Mouse (Mus musculus) ES-E14 (cell line): Measurements from ENCODE around the gene Ube2d3. TPM values are rescaled to one million over a fixed set of nuclear protein-coding genes. Genes with fewer than 3 reads are reported as not detected.

Experiments
- DNase-seq: peaks from one replicate; pipeline ENCODE4 v3.0.0-alpha.2; 2013; ENCODE audit warnings: low read depth, low spot score
- H3K27ac ChIP-seq: 2 replicates; pipeline ENCODE4 v1.5.1; 2012; ENCODE audit warnings: low read depth, mild to moderate bottlenecking, low read length, moderate library complexity, mixed read lengths; ENCODE audit not compliant: poor library complexity, insufficient read depth, severe bottlenecking
- H3K36me3 ChIP-seq: 2 replicates; pipeline ENCODE4 v1.6.1; 2012; ENCODE audit warnings: mild to moderate bottlenecking, low read length, moderate library complexity, mixed read lengths; ENCODE audit not compliant: control insufficient read depth, poor library complexity, insufficient read depth, severe bottlenecking
- H3K4me1 ChIP-seq, 2 experiments: fragments of 150-350 bp in 1 of 2; sonication (generic) in 1 of 2; 2 replicates each; pipeline ENCODE4 v1.6.1; 2012; ENCODE audit warnings: low read length in 2 of 2, mild to moderate bottlenecking in 1 of 2, mixed read lengths in 1 of 2; ENCODE audit not compliant: control insufficient read depth in 2 of 2, insufficient read depth in 2 of 2, poor library complexity in 1 of 2
- H3K4me3 ChIP-seq, 2 experiments: fragments of 150-350 bp in 1 of 2; sonication (generic) in 1 of 2; 2 replicates each; pipeline ENCODE4 v1.5.1; 2012; ENCODE audit warnings: low read length in 2 of 2, low read depth in 1 of 2, mild to moderate bottlenecking in 1 of 2, mixed read lengths in 1 of 2; ENCODE audit not compliant: insufficient read depth in 1 of 2, poor library complexity in 1 of 2, severe bottlenecking in 1 of 2
- H3K9ac ChIP-seq: 2 replicates; pipeline ENCODE4 v1.6.1; 2012; ENCODE audit warnings: low read depth, mild to moderate bottlenecking, low read length, mixed read lengths; ENCODE audit not compliant: poor library complexity, insufficient read depth, severe bottlenecking
- H3K9me3 ChIP-seq: fragments of 150-350 bp; sonication (generic); 2 replicates; pipeline ENCODE4 v1.6.1; 2012; ENCODE audit warnings: low read depth, mild to moderate bottlenecking, low read length; ENCODE audit not compliant: control insufficient read depth, insufficient read depth
- CHD2 ChIP-seq: IDR thresholded peaks from 2 replicates; pipeline ENCODE4 v1.6.1; 2014; ENCODE audit warnings: mild to moderate bottlenecking, low read depth, low read length, inconsistent platforms
- HCFC1 ChIP-seq: IDR thresholded peaks from 2 replicates; pipeline ENCODE4 v1.6.1; 2012; ENCODE audit warnings: low read length, inconsistent platforms, borderline replicate concordance; ENCODE audit not compliant: insufficient read depth
- MAFK ChIP-seq: IDR thresholded peaks from 2 replicates; pipeline ENCODE4 v1.6.1; 2014; ENCODE audit warnings: mild to moderate bottlenecking, low read depth, low read length, inconsistent platforms; ENCODE audit not compliant: insufficient read depth
- ZC3H11A ChIP-seq: IDR thresholded peaks from 2 replicates; pipeline ENCODE4 v1.6.1; 2012; ENCODE audit warnings: low read depth, mild to moderate bottlenecking, inconsistent platforms, low read length, borderline replicate concordance
- ZNF384 ChIP-seq: IDR thresholded peaks from 2 replicates; pipeline ENCODE4 v1.6.1; 2012; ENCODE audit warnings: low read depth, low read length, inconsistent platforms
- in situ Hi-C, 2 experiments: fragments of 600-800 bp; cut with MboI; formaldehyde crosslinking; loops; one replicate each; pipeline ENCODE4 v1.15.1; 2025; ENCODE audit warnings: low sequenced_read_pairs in 2 of 2, inconsistent platforms in 1 of 2; ENCODE audit not compliant: unreplicated experiment in 2 of 2
- total RNA-seq: library from RNA; depleted of rRNA; stranded (reverse); fragments of 300-350 nt; gene quantifications from 2 replicates; pipeline ENCODE4 v1.2.3, GENCODE M21; 2012

Gene Ube2d3
- total RNA-seq, 1 experiment = 321 TPM

DNA sequence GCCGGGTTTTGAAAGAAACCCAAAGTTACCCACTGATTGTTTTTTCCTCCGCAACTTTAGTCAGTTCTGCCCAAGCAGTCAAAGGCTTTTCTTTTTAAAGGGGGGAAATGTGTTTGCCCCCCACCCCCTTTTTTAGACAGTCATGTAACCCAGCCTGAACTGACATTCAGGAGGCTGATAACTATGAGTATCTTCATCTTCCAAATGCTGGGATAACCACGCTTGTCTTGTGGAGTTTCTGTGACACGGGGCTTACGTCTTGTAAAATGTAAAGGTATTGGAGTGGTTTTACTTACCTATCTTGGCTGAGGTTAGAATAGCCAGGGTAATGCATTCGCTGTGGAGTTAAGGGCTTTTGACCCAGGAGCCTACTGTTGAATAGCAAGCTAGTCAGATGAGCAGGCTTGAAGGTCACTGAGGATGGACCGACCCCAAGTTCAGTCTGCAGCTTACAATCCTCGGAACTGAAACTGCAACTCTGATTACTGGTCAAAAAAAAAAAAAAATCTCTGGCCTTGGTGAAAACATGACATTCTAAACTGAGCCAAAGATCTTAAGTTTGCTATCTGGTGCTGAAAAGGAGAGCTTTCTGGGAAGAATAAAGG is 14.2 kb upstream of the Ube2d3 start, which contains the start of gene Cisd2:
Gene Cisd2 (minus strand): TSS at position 318 of the 605 bp plus-strand sequence.
- H3K9me3 ChIP-seq = no peaks in the 10 kb centered on the region
- in situ Hi-C loops = no loop called here
- peak within 1 kb of the TSS; percentile 98 for H3K9ac ChIP-seq
- peak within 1 kb of the TSS; percentile 92 for H3K27ac ChIP-seq
- DNase-seq = no peak
- no peaks in the 10 kb centered on the region for H3K36me3 ChIP-seq
- no peaks in the 10 kb centered on the region for H3K4me1 ChIP-seq
- no peak for TF ChIP-seq HCFC1
- TF ChIP-seq MAFK = no peak
- TF ChIP-seq CHD2 = no peak
- no peak for TF ChIP-seq ZC3H11A
- 0 out of 2 replicates have a peak, but pooled peaks have one; percentile 56 for TF ChIP-seq ZNF384
- peak within 1 kb of the TSS; percentile 96 to 98 for H3K4me3 ChIP-seq

DNA sequence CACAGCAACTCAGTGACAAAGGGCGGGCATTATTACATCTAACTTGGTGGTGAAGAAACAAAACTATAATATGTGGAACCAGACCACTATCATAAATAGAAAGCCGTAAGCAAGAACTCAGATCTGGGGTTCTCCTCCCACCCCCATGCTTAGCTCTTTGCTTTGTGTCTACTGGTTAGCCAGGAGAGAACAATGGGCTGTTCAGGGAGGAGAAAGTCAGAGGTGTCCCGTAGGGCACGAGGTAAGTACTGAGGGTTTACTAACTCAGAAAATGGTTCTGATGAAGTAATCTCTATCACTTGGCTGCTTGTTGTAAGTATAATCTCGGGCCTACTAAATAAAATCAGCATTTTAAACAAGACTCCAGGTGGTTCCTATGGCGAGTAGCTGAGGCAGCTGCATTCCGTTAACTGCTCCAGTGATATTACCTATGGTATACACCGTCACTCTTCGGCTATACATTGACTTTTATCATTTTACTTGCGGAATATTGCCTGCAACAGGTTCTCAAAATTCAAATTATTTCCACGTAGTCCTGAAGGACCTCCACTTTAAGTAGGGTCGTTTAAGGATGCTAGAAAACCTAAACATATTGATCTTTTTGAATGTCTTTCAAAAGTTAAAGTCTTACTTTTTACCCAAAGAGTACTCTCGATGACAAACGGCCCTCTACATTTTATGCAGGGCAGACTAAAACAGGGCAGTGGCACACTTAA is 890 bp upstream of the Ube2d3 start:
- Histone ChIP-seq H3K27ac (peak overlapping the region; percentile 96; the same call in 1 of the 2 replicates), H3K9me3 (no peaks in the 10 kb centered on the region), H3K4me1 (peaks cover 0 to 11% of the 10 kb centered on the region in 2 experiments; a peak in 1 of 4 replicates), H3K4me3 (peak overlapping the region; percentile 84 to 87), H3K36me3 (peaks cover 2% of the 10 kb centered on the region; the same call in 1 of the 2 replicates), H3K9ac (peak overlapping the region; percentile 91)
- in situ Hi-C loops = no loop called here
- TF ChIP-seq CHD2 = 0 out of 2 replicates have a peak, but pooled peaks have one; percentile 13
- no peak for TF ChIP-seq ZC3H11A
- no peak for DNase-seq

DNA sequence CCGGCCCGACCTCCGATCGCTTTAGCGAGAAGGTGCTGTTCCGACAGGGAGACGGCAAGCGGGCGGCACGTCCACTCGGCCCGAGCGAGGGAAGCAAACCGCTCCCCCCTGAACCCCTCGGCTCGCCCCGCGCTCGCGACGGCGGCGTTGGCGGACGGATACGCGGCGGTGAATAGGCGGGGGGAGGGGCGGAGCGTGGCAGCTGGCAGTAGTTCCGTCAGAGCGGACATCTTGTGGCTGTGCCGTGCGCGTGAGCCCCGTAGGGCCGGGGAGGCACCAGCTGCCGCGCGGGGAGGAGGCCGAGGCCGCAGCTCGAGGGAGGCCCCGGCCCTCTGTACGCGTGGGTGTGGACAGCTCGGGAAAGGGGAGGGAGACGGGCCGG is 573 bp downstream of the Ube2d3 start:
- in situ Hi-C loops = no loop called here
- H3K36me3 ChIP-seq = peaks cover 5% of the 10 kb centered on the region; the same call in 1 of the 2 replicates
- peak overlapping the region; percentile 97 for H3K9ac ChIP-seq
- peak overlapping the region; percentile 97 for H3K27ac ChIP-seq
- H3K9me3 ChIP-seq = no peaks in the 10 kb centered on the region
- peak overlapping the region; percentile 93 to 96 for H3K4me3 ChIP-seq
- H3K4me1 ChIP-seq = peaks cover 0 to 13% of the 10 kb centered on the region in 2 experiments; a peak in 2 of 4 replicates
- peak; percentile 57 for DNase-seq
- no peak for TF ChIP-seq MAFK
- peak; percentile 18; the same call in 1 of the 2 replicates for TF ChIP-seq HCFC1

DNA sequence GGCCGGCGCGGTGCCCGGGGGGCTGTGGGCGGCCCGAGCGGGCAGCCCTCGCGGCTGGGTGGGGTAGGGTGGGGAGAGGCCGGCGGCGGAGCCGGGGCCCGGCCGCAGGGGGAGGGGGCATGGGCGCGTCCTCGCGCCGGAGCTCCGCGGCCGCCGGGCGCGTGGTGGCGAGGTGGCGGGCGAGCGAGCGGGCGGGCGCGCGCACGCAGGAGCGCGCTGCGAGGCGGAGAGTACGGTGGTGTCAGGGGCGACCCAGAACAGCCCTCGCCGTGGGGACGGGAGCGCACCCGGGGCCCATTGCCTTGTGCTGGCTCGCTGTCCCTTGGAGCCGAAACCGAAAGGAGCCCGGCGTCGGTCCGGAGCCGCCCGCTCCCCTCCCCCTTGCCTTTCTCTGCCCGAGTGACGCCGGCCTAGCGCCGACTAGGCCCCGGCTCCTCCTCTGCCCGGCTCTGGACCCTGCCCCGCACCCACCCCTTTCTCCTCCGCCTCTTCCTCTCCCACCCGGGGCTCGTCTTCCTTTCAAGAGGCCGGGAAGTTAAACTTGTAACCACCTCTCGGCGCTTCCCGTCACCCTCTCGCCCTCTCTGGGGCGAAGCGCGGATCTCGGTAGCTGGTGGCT is 1.1 kb downstream of the Ube2d3 start:
- H3K9ac ChIP-seq = peak overlapping the region; percentile 97
- no peaks in the 10 kb centered on the region for H3K9me3 ChIP-seq
- DNase-seq = peak; percentile 51
- H3K4me1 ChIP-seq = peaks cover 0 to 15% of the 10 kb centered on the region in 2 experiments; a peak in 2 of 4 replicates
- in situ Hi-C loops = no loop called here
- peak overlapping the region; percentile 97 for H3K27ac ChIP-seq
- H3K4me3 ChIP-seq = peak overlapping the region; percentile 93 to 96
- TF ChIP-seq MAFK (no peak), ZNF384 (no peak), HCFC1 (no peak; the same call in 1 of the 2 replicates), CHD2 (no peak), ZC3H11A (no peak)
- H3K36me3 ChIP-seq = peaks cover 5% of the 10 kb centered on the region; the same call in 1 of the 2 replicates
